Mouse (Mus musculus) brain, embryonic 14.5 days (tissue): Measurements from ENCODE around the gene Ttll11.

Experiments used
- CTCF ChIP-seq: fragments of 200-500 bp; IDR thresholded peaks from 2 replicates; pipeline ENCODE4 v1.5.1; 2012; ENCODE audit warnings: inconsistent platforms, mild to moderate bottlenecking, moderate library complexity, borderline replicate concordance; ENCODE audit not compliant: insufficient read depth, insufficient read length; ENCODE audit errors: extremely low read depth
- POLR2A ChIP-seq: fragments of 200-500 bp; IDR thresholded peaks from 2 replicates; pipeline ENCODE4 v1.6.1; 2012; ENCODE audit warnings: mild to moderate bottlenecking, inconsistent platforms, borderline replicate concordance; ENCODE audit not compliant: poor library complexity, insufficient read depth, insufficient read length, severe bottlenecking; ENCODE audit errors: extremely low read depth

- TF ChIP-seq CTCF: no peak
- no peak for TF ChIP-seq POLR2A
These were observed 19.5 kb upstream of the Ttll11 start for GRCm38 (mm10) chr2:35999212-35999611.
